Mouse (Mus musculus) E14TG2a.4 (cell line): ENCODE data around the gene Hfe2.

Experiments used
- CTCF ChIP-seq: conservative IDR thresholded peaks from 2 replicates; pipeline ENCODE4 v1.5.1; 2014; ENCODE audit warnings: low read length
- POU5F1 ChIP-seq: IDR thresholded peaks from 2 replicates; pipeline ENCODE4 v1.6.1; 2014; ENCODE audit warnings: low read length, borderline replicate concordance

GRCm38 (mm10) chr3:96539316-96539715 is 14.3 kb downstream of the Hfe2 start:
- TF ChIP-seq CTCF (no peak), POU5F1 (no peak)
